Mouse (Mus musculus) embryonic fibroblast, embryonic 13.5 days (primary cell): ENCODE measurements around the gene Sox2.

Source experiments
- CTCF ChIP-seq: IDR thresholded peaks from 2 replicates; pipeline ENCODE4 v1.5.1; 2011; ENCODE audit warnings: mild to moderate bottlenecking, control low read depth, low read length, moderate library complexity, borderline replicate concordance; ENCODE audit not compliant: insufficient read depth
- POLR2A ChIP-seq: IDR thresholded peaks from 2 replicates; pipeline ENCODE4 v1.6.1; 2011; ENCODE audit warnings: low read depth, mild to moderate bottlenecking, control low read depth, low read length, moderate library complexity

DNA sequence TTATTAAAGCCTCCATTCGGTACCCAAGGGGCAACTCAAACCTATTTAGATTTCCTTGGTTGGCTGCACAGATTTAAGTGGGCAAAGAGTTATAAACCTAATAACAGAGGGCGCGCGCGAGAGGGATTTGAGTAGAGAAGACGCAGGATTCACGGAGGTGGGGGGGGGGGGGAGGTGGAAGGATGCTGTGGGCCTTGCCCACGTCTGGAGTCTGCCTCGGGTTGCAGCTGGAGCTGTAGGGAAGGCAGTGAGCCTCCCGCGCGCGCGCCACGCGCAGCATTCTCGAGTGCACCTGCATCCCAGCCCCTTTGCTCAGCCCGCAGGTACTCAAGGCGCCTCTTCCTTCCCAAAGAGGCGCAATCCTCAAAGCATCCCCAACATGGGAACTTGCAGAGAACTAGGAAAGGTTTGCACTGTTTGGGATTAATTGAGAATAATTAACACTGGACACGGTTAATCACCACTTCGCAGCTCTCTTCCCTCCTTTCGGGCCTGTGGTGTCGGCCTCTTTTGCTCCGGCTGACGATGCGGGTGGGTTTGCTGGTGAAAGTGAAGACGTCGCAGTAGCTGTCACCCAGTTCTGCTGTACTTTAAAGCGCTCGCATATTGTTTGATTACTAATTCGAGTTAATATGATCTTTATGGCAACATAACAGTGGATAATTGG is 11.3 kb downstream of the Sox2 start:
- TF ChIP-seq CTCF = no peak
- no peak for TF ChIP-seq POLR2A
